Mouse (Mus musculus): ENCODE measurements around the gene Vsnl1. TPM values are rescaled to one million over a fixed set of nuclear protein-coding genes. Genes with fewer than 3 reads are reported as not detected.

Gene Vsnl1
- polyA plus RNA-seq, 1 experiment from 2014 or later: not detected

- Histone ChIP-seq H3K36me3 (ENCODE audit: inconsistent target) (no peaks in the 10 kb centered on the region), H3K4me3 (ENCODE audit: inconsistent target) (no peak overlapping the region), H3K79me2 (ENCODE audit: inconsistent target) (no peaks in the 10 kb centered on the region), H3K27ac (no peak overlapping the region)
- WGBS (ENCODE audit: missing documents): 100% methylated on average over 1 of the region's 1 CpGs
Observed at GRCm38 (mm10) chr12:11348423-11348822, 88.0 kb downstream of the Vsnl1 start.

DNA sequence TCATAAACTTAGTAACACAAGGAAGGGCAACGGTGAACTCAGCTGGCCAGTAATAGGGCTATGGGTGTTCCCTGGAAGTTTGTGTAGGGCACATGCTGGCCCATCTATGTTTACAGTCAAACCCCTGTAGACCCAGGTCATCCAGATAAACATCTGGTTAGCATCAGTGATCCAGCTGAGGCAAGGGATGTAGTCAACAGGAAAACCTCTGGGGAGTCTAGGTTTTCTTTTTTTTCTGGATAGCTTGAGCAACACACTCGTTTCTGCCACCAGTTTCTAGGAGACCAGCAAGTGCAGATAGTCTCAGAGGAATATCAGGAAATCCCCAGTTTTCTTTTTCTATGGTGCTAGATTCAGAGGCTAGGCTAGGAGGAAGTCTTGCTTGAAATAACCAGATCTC lies 90.5 kb downstream of the Vsnl1 start:
- no peak overlapping the region for H3K27ac ChIP-seq
- H3K4me3 ChIP-seq (ENCODE audit: inconsistent target): no peak overlapping the region
- H3K36me3 ChIP-seq (ENCODE audit: inconsistent target): no peaks in the 10 kb centered on the region
- 61% methylated on average over 2 of the region's 2 CpGs for WGBS (ENCODE audit: missing documents)
- H3K79me2 ChIP-seq (ENCODE audit: inconsistent target): no peaks in the 10 kb centered on the region

DNA sequence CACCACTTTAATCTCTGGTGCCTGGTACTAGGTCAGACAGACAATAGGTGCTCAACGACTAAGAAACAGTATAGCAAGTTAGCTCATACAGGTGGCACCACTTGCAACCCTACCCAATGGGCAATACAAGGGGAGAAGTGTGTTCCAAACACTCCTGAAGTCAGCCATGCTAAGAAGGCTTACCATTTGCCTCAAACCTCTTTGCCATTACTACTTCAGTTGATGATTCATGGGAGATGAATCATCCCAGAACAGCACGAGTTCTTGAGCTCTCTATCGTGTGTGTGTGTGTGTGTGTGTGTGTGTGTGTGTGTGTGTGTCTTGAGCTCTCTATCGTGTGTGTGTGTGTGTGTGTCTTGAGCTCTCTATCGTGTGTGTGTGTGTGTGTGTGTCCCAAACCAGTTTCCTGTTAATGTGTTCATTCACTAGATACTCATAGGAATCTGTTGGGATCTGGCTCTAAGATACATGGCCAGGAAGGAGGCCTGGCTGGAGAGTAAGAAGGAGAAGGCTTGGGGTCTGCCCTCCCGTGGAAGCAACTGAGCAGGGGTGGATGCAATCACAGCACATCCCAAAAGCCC lies 94.3 kb downstream of the Vsnl1 start:
- Histone ChIP-seq H3K27ac (no peak overlapping the region), H3K36me3 (ENCODE audit: inconsistent target) (no peaks in the 10 kb centered on the region), H3K79me2 (ENCODE audit: inconsistent target) (no peaks in the 10 kb centered on the region), H3K4me3 (ENCODE audit: inconsistent target) (no peak overlapping the region)
- 69% methylated on average over 2 of the region's 6 CpGs for WGBS (ENCODE audit: missing documents)

DNA sequence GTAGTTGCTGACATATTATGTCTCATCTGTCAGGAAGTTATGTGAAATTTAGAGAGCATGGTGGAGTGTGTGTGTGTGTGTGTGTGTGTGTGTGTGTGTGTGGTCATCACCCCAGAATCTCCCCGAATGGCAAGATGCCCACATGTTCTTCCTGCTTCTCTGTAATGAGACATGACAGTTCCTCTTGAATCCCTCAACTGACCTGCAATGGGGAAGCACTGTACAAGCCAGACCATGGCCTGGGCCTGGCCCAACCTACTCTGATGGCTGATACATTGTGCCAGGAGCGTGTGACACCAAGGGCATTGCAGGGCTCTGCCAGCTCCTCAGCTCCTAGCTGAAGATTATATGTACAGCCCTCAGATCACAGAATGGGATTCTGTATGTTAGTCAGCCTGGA lies 98.2 kb downstream of the Vsnl1 start:
- Histone ChIP-seq H3K4me3 (ENCODE audit: inconsistent target) (no peak overlapping the region), H3K27ac (no peak overlapping the region), H3K79me2 (ENCODE audit: inconsistent target) (no peaks in the 10 kb centered on the region), H3K36me3 (ENCODE audit: inconsistent target) (no peaks in the 10 kb centered on the region)
- WGBS (ENCODE audit: missing documents): 52% methylated on average over 2 of the region's 2 CpGs

DNA sequence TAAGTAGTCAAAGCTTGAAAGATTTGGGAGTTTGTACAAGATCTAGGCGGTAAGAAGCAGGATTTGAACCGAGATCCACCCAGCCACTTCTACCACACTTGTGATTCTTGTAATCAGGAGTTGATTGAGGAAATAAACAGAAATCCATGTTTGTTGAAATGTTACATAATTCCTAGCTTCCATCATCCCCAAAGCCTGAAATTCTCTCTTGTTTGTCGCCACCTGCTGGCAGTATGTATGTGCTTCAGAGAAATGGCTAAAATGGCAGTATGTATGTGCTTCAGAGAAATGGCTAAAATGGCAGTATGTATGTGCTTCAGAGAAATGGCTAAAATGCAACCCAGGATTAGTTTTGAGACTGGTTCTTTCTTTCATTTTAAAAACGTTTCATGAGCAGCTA lies 99.6 kb downstream of the Vsnl1 start:
- WGBS (ENCODE audit: missing documents): 41% methylated on average over 4 of the region's 4 CpGs
- no peaks in the 10 kb centered on the region for H3K79me2 ChIP-seq (ENCODE audit: inconsistent target)
- H3K4me3 ChIP-seq (ENCODE audit: inconsistent target): no peak overlapping the region
- H3K36me3 ChIP-seq (ENCODE audit: inconsistent target): no peaks in the 10 kb centered on the region
- H3K27ac ChIP-seq: no peak overlapping the region

GRCm38 (mm10) chr12:11326483-11326882 lies 109.9 kb downstream of the Vsnl1 start:
- no peaks in the 10 kb centered on the region for H3K79me2 ChIP-seq (ENCODE audit: inconsistent target)
- WGBS (ENCODE audit: missing documents): 91% methylated on average over 3 of the region's 3 CpGs

DNA sequence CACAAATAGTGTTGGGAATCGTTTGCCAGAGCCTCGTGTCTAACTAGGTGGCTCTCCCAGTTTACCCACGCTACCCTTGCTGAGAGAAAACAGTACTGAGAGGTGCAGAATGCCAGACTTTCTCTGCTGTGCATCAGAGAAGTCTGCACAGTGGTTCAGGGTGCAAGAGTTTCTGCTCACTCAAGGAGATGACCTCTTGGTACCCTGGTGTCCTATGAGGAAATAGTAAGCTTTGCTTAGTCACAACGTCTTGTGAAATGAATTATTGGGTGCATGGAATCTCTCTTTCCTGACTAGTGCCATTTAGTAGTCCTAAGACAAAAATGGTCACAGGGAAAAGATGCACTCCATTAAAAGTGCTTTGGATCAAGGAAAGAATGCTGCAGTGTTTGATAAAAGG lies 111.9 kb downstream of the Vsnl1 start:
- 55% methylated on average over 4 of the region's 4 CpGs for WGBS (ENCODE audit: missing documents)

More at GRCm38 (mm10) chr12:11326483-11326882, 109.9 kb downstream of the Vsnl1 start:
- Histone ChIP-seq H3K4me3 (ENCODE audit: inconsistent target) (no peak overlapping the region), H3K27ac (no peak overlapping the region), H3K36me3 (ENCODE audit: inconsistent target) (no peaks in the 10 kb centered on the region)

DNA sequence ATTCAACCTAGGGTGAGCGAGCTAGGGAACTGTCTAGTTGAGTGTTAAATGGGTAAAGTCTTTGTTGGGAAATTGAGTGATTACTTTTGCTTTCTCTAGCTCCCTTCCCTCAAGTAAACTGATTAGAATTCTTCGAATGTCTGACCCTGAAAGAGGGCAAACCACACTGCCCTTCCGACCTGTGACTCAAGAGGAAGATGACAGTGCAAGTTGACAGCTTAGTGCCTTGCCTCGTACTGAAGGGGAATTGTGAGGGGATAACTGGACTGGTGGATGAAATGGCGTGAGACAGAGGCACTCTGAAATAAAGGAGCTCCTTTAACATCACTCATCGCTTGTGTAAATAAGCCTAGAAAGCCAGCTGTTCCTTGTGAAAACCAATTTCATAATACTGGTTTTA lies 118.7 kb downstream of the Vsnl1 start:
- WGBS (ENCODE audit: missing documents): 49% methylated on average over 6 of the region's 6 CpGs
- H3K27ac ChIP-seq: no peak overlapping the region
- peaks cover 14% of the 10 kb centered on the region for H3K36me3 ChIP-seq (ENCODE audit: inconsistent target)
- H3K79me2 ChIP-seq (ENCODE audit: inconsistent target): no peaks in the 10 kb centered on the region
- H3K4me3 ChIP-seq (ENCODE audit: inconsistent target): no peak overlapping the region

More for the DNA sequence above, 111.9 kb downstream of the Vsnl1 start:
- H3K79me2 ChIP-seq (ENCODE audit: inconsistent target): no peaks in the 10 kb centered on the region
- H3K36me3 ChIP-seq (ENCODE audit: inconsistent target): no peaks in the 10 kb centered on the region
- H3K27ac ChIP-seq: no peak overlapping the region
- H3K4me3 ChIP-seq (ENCODE audit: inconsistent target): no peak overlapping the region

- H3K79me2 ChIP-seq (ENCODE audit: inconsistent target): no peaks in the 10 kb centered on the region
- H3K27ac ChIP-seq: no peak overlapping the region
- no peak overlapping the region for H3K4me3 ChIP-seq (ENCODE audit: inconsistent target)
- WGBS (ENCODE audit: missing documents): 0% methylated on average over 1 of the region's 1 CpGs
- peaks cover 20% of the 10 kb centered on the region for H3K36me3 ChIP-seq (ENCODE audit: inconsistent target)
Observed at GRCm38 (mm10) chr12:11313840-11314239, 122.6 kb downstream of the Vsnl1 start.

DNA sequence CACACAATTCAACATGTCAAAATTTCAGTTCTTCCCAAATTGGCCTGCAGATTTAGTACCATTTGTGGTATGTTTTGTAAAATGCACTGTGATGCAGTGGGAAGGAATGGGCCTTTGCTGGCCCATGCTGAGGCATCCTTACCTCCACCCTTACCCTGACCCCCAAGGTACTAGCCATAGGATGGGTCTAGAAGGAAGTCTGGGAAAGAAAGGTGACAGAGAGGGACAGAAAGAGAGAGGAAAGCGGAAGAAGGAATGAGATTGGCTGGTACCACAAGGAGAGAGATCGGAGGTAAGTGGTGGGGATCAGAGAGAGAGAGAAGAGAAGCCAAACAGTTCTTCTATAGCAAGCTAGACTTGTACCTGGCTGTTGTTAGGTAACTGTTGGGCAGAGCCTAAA lies 125.3 kb downstream of the Vsnl1 start:
- WGBS (ENCODE audit: missing documents): 100% methylated on average over 1 of the region's 2 CpGs
- Histone ChIP-seq H3K79me2 (ENCODE audit: inconsistent target) (no peaks in the 10 kb centered on the region), H3K4me3 (ENCODE audit: inconsistent target) (no peak overlapping the region), H3K36me3 (ENCODE audit: inconsistent target) (peaks cover 42% of the 10 kb centered on the region), H3K27ac (no peak overlapping the region)

GRCm38 (mm10) chr12:11306753-11307645 lies 129.4 kb downstream of the Vsnl1 start:
- no peaks in the 10 kb centered on the region for H3K79me2 ChIP-seq (ENCODE audit: inconsistent target)
- no peak overlapping the region for H3K4me3 ChIP-seq (ENCODE audit: inconsistent target)
- no peak overlapping the region for H3K27ac ChIP-seq
- peaks cover 59% of the 10 kb centered on the region for H3K36me3 ChIP-seq (ENCODE audit: inconsistent target)
- 86% methylated on average over 8 of the region's 8 CpGs for WGBS (ENCODE audit: missing documents)

DNA sequence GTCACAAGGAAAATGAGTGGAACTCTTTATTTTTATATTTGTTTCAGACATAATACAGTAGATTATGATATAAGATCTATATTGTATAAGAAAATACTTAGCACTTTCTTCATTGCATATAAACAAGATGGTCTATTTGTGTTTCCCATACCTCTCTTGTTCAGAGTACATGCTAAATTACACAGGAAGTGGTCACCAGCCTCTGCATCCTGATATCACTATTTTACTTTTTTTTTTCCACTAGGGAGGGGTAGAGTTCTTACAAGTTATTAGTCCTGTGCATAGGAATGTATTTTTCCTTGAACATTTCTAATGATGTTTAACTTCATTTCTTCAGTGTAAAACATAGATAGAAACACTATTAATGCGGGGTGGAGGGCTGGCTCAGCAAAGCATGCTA lies 135.6 kb downstream of the Vsnl1 start:
- H3K4me3 ChIP-seq (ENCODE audit: inconsistent target): no peak overlapping the region
- no peaks in the 10 kb centered on the region for H3K79me2 ChIP-seq (ENCODE audit: inconsistent target)
- no peak overlapping the region for H3K27ac ChIP-seq
- H3K36me3 ChIP-seq (ENCODE audit: inconsistent target): peaks cover 83% of the 10 kb centered on the region
- 89% methylated on average over 1 of the region's 1 CpGs for WGBS (ENCODE audit: missing documents)

- Histone ChIP-seq H3K27ac (no peak overlapping the region), H3K36me3 (ENCODE audit: inconsistent target) (peaks cover 68% of the 10 kb centered on the region), H3K79me2 (ENCODE audit: inconsistent target) (no peaks in the 10 kb centered on the region), H3K4me3 (ENCODE audit: inconsistent target) (no peak overlapping the region)
- WGBS (ENCODE audit: missing documents): 100% methylated on average over 2 of the region's 2 CpGs
Observed at GRCm38 (mm10) chr12:11286382-11286781, 150.0 kb downstream of the Vsnl1 start.

- Histone ChIP-seq H3K4me3 (ENCODE audit: inconsistent target) (no peak overlapping the region), H3K79me2 (ENCODE audit: inconsistent target) (no peaks in the 10 kb centered on the region), H3K36me3 (ENCODE audit: inconsistent target) (peaks cover 51% of the 10 kb centered on the region), H3K27ac (no peak overlapping the region)
- 97% methylated on average over 2 of the region's 2 CpGs for WGBS (ENCODE audit: missing documents)
Observed at GRCm38 (mm10) chr12:11281584-11281983, 154.8 kb downstream of the Vsnl1 start.

- Histone ChIP-seq H3K79me2 (ENCODE audit: inconsistent target) (peaks cover 5% of the 10 kb centered on the region; the same call in 1 of the 2 replicates), H3K4me3 (ENCODE audit: inconsistent target) (no peak overlapping the region), H3K27ac (no peak overlapping the region), H3K36me3 (ENCODE audit: inconsistent target) (peaks cover 35% of the 10 kb centered on the region)
- WGBS (ENCODE audit: missing documents): 87% methylated on average over 3 of the region's 3 CpGs
Observed at GRCm38 (mm10) chr12:11279886-11280285, 156.5 kb downstream of the Vsnl1 start.
